Mouse (Mus musculus) heart, postnatal 0 days (tissue): ENCODE results near the gene 2900011O08Rik.

Experiments
- CTCF ChIP-seq: IDR thresholded peaks from 2 replicates; pipeline ENCODE4 v1.5.1; 2016; ENCODE audit warnings: antibody characterized with exemption, control low read depth, low read depth
- EP300 ChIP-seq: IDR thresholded peaks from 2 replicates; pipeline ENCODE4 v1.6.1; 2016; ENCODE audit warnings: antibody characterized with exemption, low read depth

DNA sequence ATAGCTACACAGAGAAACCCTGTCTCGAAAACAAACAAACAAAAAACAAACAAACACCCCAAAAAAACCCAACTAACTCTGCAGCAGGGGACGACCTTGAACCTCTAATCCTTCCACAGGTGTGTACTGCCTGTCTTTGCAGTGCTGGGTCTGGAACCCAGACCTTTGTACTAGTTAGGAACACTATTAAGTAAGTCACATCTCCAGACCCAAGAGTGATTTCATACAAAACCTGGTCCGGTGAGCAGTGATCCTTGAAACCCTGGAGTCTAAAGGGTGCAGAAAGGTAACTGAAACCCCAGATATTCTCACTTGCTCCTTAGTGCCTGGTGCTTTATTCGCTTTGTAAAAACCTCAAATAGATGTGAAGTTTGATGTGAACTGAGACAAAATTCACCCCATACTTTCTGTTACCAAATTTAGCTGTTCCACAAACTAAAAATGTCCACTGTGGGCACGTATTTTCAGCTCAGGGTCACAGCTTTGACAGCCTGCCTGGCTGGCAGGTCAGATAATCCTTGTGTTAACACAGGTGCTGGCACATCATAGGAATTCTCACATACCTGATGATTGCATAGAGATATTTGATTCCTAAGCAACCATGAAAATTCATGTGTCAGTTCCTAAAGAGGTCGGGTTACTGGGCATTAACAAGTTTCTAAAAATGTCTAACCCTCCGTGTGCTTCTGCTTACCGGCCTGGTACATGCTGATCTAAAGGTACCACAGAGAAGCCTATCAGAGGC lies 17.2 kb downstream of the 2900011O08Rik start:
- TF ChIP-seq CTCF (no peak), EP300 (no peak)
